Mouse (Mus musculus): ENCODE results near the gene Lgals3bp.

GRCm38 (mm10) chr11:118405311-118405710, 3.4 kb upstream of the Lgals3bp start:
- no peak for TF ChIP-seq POLR2A (IDR thresholded peaks at IDR 0.05; ENCODE audit: control insufficient read depth, extremely low read depth, insufficient read depth, low read length, poor library complexity)
- no peak for TF ChIP-seq CTCF (IDR thresholded peaks at IDR 0.05; ENCODE audit: borderline replicate concordance, control insufficient read depth, extremely low read depth, insufficient read depth, low read length, poor library complexity)
